Mouse (Mus musculus) E14TG2a.4 (cell line): Measurements from ENCODE around the gene Slc22a8.

ENCODE experiments used
- H3K27me3 ChIP-seq: 2 replicates; pipeline ENCODE4 v1.6.1; 2014; ENCODE audit warnings: low read length, control low read depth; ENCODE audit not compliant: insufficient read depth
- H3K36me3 ChIP-seq: 2 replicates; pipeline ENCODE4 v1.6.1; 2014; ENCODE audit warnings: low read length, control low read depth; ENCODE audit not compliant: insufficient read depth
- H3K4me1 ChIP-seq: replicated peaks from 2 replicates; pipeline ENCODE4 v1.6.1; 2014; ENCODE audit warnings: low read depth, low read length, control low read depth
- H3K4me3 ChIP-seq: replicated peaks from 2 replicates; pipeline ENCODE4 v1.5.1; 2014; ENCODE audit warnings: mild to moderate bottlenecking, low read length
- H3K9me3 ChIP-seq: 2 replicates; pipeline ENCODE4 v1.6.1; 2014; ENCODE audit warnings: low read length, control low read depth
- CTCF ChIP-seq: conservative IDR thresholded peaks from 2 replicates; pipeline ENCODE4 v1.5.1; 2014; ENCODE audit warnings: low read length
- NANOG ChIP-seq: IDR thresholded peaks from 2 replicates; pipeline ENCODE4 v1.6.1; 2014; ENCODE audit warnings: borderline replicate concordance, low read length, mixed read lengths
- POU5F1 ChIP-seq: IDR thresholded peaks from 2 replicates; pipeline ENCODE4 v1.6.1; 2014; ENCODE audit warnings: low read length, borderline replicate concordance

Slc22a8 gene

DNA sequence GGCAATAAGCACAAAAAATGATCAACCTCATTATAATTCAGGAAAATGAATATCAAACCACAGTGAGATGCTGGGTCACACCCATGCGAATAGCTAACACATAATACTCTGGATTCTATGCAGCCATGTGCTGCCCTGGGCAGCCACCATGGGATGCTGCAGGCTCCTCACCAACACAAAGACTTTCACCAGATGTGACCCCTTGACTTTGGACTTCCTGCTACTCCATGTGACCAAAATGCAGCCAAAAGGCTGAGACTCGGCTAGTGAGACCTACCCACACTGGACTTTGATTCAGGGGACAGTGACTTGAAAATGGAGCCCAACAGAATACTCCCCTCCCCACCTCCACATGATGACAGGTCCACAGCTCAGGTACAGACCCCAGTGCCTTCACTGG, 39.2 kb downstream of the Slc22a8 start:
- no peaks in the 10 kb centered on the region for H3K4me1 ChIP-seq
- peaks cover 10% of the 10 kb centered on the region; the same call in 1 of the 2 replicates for H3K9me3 ChIP-seq
- no peaks in the 10 kb centered on the region for H3K36me3 ChIP-seq
- peaks cover 5% of the 10 kb centered on the region; the same call in 1 of the 2 replicates for H3K27me3 ChIP-seq
- H3K4me3 ChIP-seq = no peak overlapping the region
- TF ChIP-seq CTCF = no peak
- no peak for TF ChIP-seq POU5F1
- no peak for TF ChIP-seq NANOG

GRCm38 (mm10) chr19:8630826-8631225, 39.8 kb downstream of the Slc22a8 start:
- H3K36me3 ChIP-seq = no peaks in the 10 kb centered on the region
- H3K9me3 ChIP-seq = peaks cover 10% of the 10 kb centered on the region; the same call in 1 of the 2 replicates
- TF ChIP-seq CTCF (no peak), NANOG (no peak), POU5F1 (no peak)
- peaks cover 3% of the 10 kb centered on the region; the same call in 1 of the 2 replicates for H3K27me3 ChIP-seq
- H3K4me3 ChIP-seq = no peak overlapping the region
- no peaks in the 10 kb centered on the region for H3K4me1 ChIP-seq

- H3K27me3 ChIP-seq = no peaks in the 10 kb centered on the region
- H3K4me3 ChIP-seq = no peak overlapping the region
- TF ChIP-seq POU5F1 (no peak), CTCF (no peak), NANOG (no peak)
- H3K4me1 ChIP-seq = no peaks in the 10 kb centered on the region
- H3K36me3 ChIP-seq = no peaks in the 10 kb centered on the region
- H3K9me3 ChIP-seq = peaks cover 10% of the 10 kb centered on the region; the same call in 1 of the 2 replicates
Measured at GRCm38 (mm10) chr19:8632029-8632428, 41.0 kb downstream of the Slc22a8 start.

- Histone ChIP-seq H3K4me1 (peaks cover 7% of the 10 kb centered on the region), H3K9me3 (no peaks in the 10 kb centered on the region), H3K27me3 (no peaks in the 10 kb centered on the region), H3K36me3 (no peaks in the 10 kb centered on the region), H3K4me3 (no peak overlapping the region)
- TF ChIP-seq CTCF = no peak
- TF ChIP-seq NANOG = no peak
- TF ChIP-seq POU5F1 = no peak
Measured at GRCm38 (mm10) chr19:8642086-8642485, 51.0 kb downstream of the Slc22a8 start.

- no peaks in the 10 kb centered on the region for H3K36me3 ChIP-seq
- H3K27me3 ChIP-seq = peaks cover 3% of the 10 kb centered on the region; the same call in 1 of the 2 replicates
- no peak overlapping the region for H3K4me3 ChIP-seq
- no peaks in the 10 kb centered on the region for H3K9me3 ChIP-seq
- peaks cover 7% of the 10 kb centered on the region for H3K4me1 ChIP-seq
- TF ChIP-seq POU5F1 (no peak), CTCF (no peak), NANOG (no peak)
Measured at GRCm38 (mm10) chr19:8646393-8646792, 55.3 kb downstream of the Slc22a8 start.

GRCm38 (mm10) chr19:8655833-8656232, 64.8 kb downstream of the Slc22a8 start:
- no peaks in the 10 kb centered on the region for H3K36me3 ChIP-seq
- H3K27me3 ChIP-seq = peaks cover 23% of the 10 kb centered on the region
- H3K4me1 ChIP-seq = peaks cover 8% of the 10 kb centered on the region
- 0 out of 2 replicates have a peak, but pooled peaks cover 4% of the 10 kb centered on the region for H3K9me3 ChIP-seq
- TF ChIP-seq POU5F1 = no peak
- TF ChIP-seq CTCF = no peak
- TF ChIP-seq NANOG = no peak
- no peak overlapping the region for H3K4me3 ChIP-seq

- no peaks in the 10 kb centered on the region for H3K36me3 ChIP-seq
- peaks cover 13% of the 10 kb centered on the region for H3K4me1 ChIP-seq
- peaks cover 27% of the 10 kb centered on the region for H3K27me3 ChIP-seq
- no peak for TF ChIP-seq POU5F1
- TF ChIP-seq CTCF = no peak
- no peak for TF ChIP-seq NANOG
- H3K9me3 ChIP-seq = 0 out of 2 replicates have a peak, but pooled peaks cover 4% of the 10 kb centered on the region
- no peak overlapping the region for H3K4me3 ChIP-seq
Measured at GRCm38 (mm10) chr19:8656341-8656740, 65.3 kb downstream of the Slc22a8 start.
